Mouse (Mus musculus) frontal cortex, adult 2 months (tissue): ENCODE measurements at regions not wholly inside any gene's neighbourhood (a gene's known extent, or its start where the extent isn't known, plus 50 kb on each side); places are given as distances from the start of the nearest gene placed in this dataset.

Experiments
- DNase-seq, 2 experiments: peaks; one replicate each; pipeline ENCODE4 v3.0.0; 2022; ENCODE audit warnings: low spot score in 1 of 2; ENCODE audit errors: extremely low spot score in 1 of 2

DNA sequence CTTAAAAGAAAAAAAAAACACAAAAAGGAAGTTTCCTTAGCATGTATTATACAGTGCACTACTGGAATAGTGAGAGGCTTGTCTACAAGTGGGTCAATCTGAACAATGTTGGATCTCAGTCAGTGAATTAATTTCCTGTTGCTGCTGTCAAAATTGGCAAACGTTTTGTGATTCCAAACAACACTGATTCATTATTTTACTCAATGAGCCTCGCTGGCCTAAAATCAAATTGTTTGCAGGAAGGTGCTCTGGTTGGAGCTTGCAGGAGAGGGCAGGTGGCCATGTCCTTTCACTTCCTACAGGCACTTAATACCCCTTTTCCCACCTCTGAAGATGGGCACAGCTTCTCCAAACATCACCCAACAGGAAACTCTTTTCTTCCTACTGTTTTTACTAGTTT is 226.3 kb upstream of the Bche start:
- DNase-seq: peak; percentile 1 to 32

DNA sequence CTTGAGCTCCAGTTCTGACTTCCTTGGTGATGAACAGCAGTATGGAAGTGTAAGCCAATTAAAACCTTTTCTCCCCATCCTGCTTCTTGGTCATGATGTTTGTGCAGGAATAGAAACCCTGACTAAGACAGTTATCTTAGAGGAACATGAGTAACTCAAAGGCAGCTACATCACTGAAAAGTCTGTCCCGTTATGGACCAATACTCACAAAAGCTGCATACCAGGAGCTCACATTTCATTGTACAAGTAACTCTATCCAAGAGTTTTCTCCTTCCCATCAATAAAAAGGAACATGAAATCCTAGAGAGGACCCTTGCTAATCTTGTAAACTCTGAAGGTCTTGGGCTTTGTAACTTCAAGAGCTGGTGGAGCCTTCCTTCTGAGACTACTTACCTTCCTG is 224.0 kb upstream of the Bche start:
- no peak for DNase-seq
